Mouse (Mus musculus) stomach, postnatal 0 days (tissue): ENCODE measurements at regions not wholly inside any gene's neighbourhood (a gene's known extent, or its start where the extent isn't known, plus 50 kb on each side); places are given as distances from the start of the nearest gene placed in this dataset.

Source experiments
- CTCF ChIP-seq: IDR thresholded peaks from 2 replicates; pipeline ENCODE4 v1.5.1; 2016; ENCODE audit warnings: antibody characterized with exemption, low read depth, mild to moderate bottlenecking, moderate library complexity
- EP300 ChIP-seq: optimal IDR thresholded peaks from 2 replicates; pipeline ENCODE3; 2016; ENCODE audit warnings: antibody characterized with exemption

DNA sequence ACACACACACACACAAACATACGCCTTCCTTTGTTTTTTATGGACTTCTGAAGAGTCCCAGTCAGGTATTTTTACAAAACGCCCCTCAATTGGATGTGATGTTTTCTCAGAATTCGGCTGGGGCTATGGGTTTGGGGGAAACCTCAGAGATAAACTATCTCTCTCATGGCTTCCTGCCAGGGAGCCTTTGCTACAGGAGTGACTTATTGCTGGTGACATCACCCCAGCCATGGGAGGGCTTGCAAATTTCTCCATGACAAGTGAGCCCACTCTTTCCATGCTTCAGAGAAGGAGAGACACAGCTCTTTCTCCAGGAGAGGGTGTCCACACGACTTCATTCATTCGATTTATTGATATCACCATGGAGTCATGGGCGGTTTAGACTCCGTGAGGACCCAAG lies 175.5 kb downstream of the Cdc5l start:
- TF ChIP-seq EP300 (no peak), CTCF (no peak)
